Comparison of ENCODE assay signal across 7 mouse cellular contexts in genomic region chr1:64288812-64289447, GRCm38 (mm10).
DNase-seq lines count a peak whose midpoint lies in the region; ATAC-seq lines count a peak whose summit lies in the region.

No protein-coding gene starts in this region.

- H3K36me3 ChIP-seq in hindbrain, embryonic 11.5 days (ENCODE audit: control insufficient read depth, insufficient read depth, low read length): no peaks in the 10 kb centered on the region
- no peaks in the 10 kb centered on the region for H3K36me3 ChIP-seq in hindbrain, embryonic 10.5 days

- DNase-seq in hindbrain, embryonic 11.5 days (ENCODE audit: low spot score): no peak
- no peak for DNase-seq in hindbrain, embryonic 10.5 days (ENCODE audit: low spot score)
- peak; percentile 35 to 41 for DNase-seq in adrenal gland, postnatal 36 days
- peak; percentile 40 to 51 for DNase-seq in cerebellum, postnatal 25 days
- peak; percentile 25 to 49 for DNase-seq in layer of hippocampus, postnatal 10 days (ENCODE audit: low spot score in 2 of 2)
- no peak for DNase-seq in thymus, postnatal 10 days (ENCODE audit: low spot score in 2 of 2)
- no peak for DNase-seq in gastrocnemius, adult 18-20 months (ENCODE audit: low spot score)

- H3K4me2 ChIP-seq in hindbrain, embryonic 11.5 days (replicated peaks; ENCODE audit: low read depth, low read length): no peak overlapping the region; the same call in 1 of the 2 replicates

- H3K9ac ChIP-seq in hindbrain, embryonic 11.5 days (ENCODE audit: low read depth, low read length): 0 out of 2 replicates have a peak overlapping the region, but pooled peaks have one; percentile 5

- 56% methylated on average over 12 of the region's 12 CpGs for WGBS in hindbrain, embryonic 11.5 days
- WGBS in hindbrain, embryonic 10.5 days: 59% methylated on average over 12 of the region's 12 CpGs

- no peak overlapping the region for H3K4me3 ChIP-seq in hindbrain, embryonic 11.5 days (ENCODE audit: low read depth, low read length)
- H3K4me3 ChIP-seq in hindbrain, embryonic 10.5 days: no peak overlapping the region

- ATAC-seq in hindbrain, embryonic 11.5 days (ENCODE audit: low FRiP score): no peak; the same call in 1 of the 2 replicates

- H3K4me1 ChIP-seq in hindbrain, embryonic 11.5 days (replicated peaks; ENCODE audit: control insufficient read depth, insufficient read depth, low read length): no peaks in the 10 kb centered on the region
- peaks cover 7% of the 10 kb centered on the region; the same call in 1 of the 2 replicates for H3K4me1 ChIP-seq in hindbrain, embryonic 10.5 days (replicated peaks)

- no peak overlapping the region for H3K27ac ChIP-seq in hindbrain, embryonic 11.5 days (ENCODE audit: low read depth, low read length)
- H3K27ac ChIP-seq in hindbrain, embryonic 10.5 days: no peak overlapping the region

- no peaks in the 10 kb centered on the region for H3K9me3 ChIP-seq in hindbrain, embryonic 11.5 days (ENCODE audit: control insufficient read depth, low read length)
- no peaks in the 10 kb centered on the region for H3K9me3 ChIP-seq in hindbrain, embryonic 10.5 days

- no peaks in the 10 kb centered on the region for H3K27me3 ChIP-seq in hindbrain, embryonic 11.5 days (ENCODE audit: control insufficient read depth, insufficient read depth, low read length)
- no peaks in the 10 kb centered on the region for H3K27me3 ChIP-seq in hindbrain, embryonic 10.5 days (ENCODE audit: insufficient read depth, poor library complexity, severe bottlenecking)

Comparison
In these comparisons a context has a peak if more than half of its experiments do, and no peak if none do; other contexts are left out.
1. DNase-seq: peak in adrenal gland, postnatal 36 days (2 of 2), cerebellum, postnatal 25 days (2 of 2) and layer of hippocampus, postnatal 10 days (2 of 2); none in hindbrain, embryonic 11.5 days (single experiment), hindbrain, embryonic 10.5 days (single experiment), thymus, postnatal 10 days (0 of 2) and gastrocnemius, adult 18-20 months (single experiment).